Mouse (Mus musculus) layer of hippocampus, adult 8-10 months (tissue): ENCODE measurements around the gene Sox3. TPM values are rescaled to one million over a fixed set of nuclear protein-coding genes. Genes with fewer than 3 reads are reported as not detected.

Experiments
- DNase-seq, 2 experiments: peaks; one replicate each; pipeline ENCODE4 v3.0.0; 2022; ENCODE audit warnings: low spot score in 2 of 2
- total RNA-seq, 4 experiments: library from RNA; stranded (reverse); gene quantifications; 2 replicates each; pipeline ENCODE4 v1.2.4; 2022

Gene Sox3
- total RNA-seq, result under 1 TPM; 0.64 to 0.98 (median 0.80) TPM

GRCm38 (mm10) chrX:60892801-60893681, at the start of gene Sox3:
Sox3 (minus strand) TSS chrX:60893430.
- DNase-seq, result no peak

GRCm38 (mm10) chrX:60940225-60940624, 47.0 kb upstream of the Sox3 start:
- no peak for DNase-seq

GRCm38 (mm10) chrX:60899546-60899945, 6.3 kb upstream of the Sox3 start:
- no peak for DNase-seq

GRCm38 (mm10) chrX:60898641-60899040, 5.4 kb upstream of the Sox3 start:
- DNase-seq, result no peak

GRCm38 (mm10) chrX:60896296-60896695, 3.1 kb upstream of the Sox3 start:
- DNase-seq, result no peak

- no peak for DNase-seq
Observed at GRCm38 (mm10) chrX:60895416-60895815, 2.2 kb upstream of the Sox3 start.

- DNase-seq, result no peak
Observed at GRCm38 (mm10) chrX:60893720-60894543, 702 bp upstream of the Sox3 start.

- no peak for DNase-seq
Observed at GRCm38 (mm10) chrX:60892098-60892800, 981 bp downstream of the Sox3 start.

- no peak for DNase-seq
Observed at GRCm38 (mm10) chrX:60891329-60892095, 1.7 kb downstream of the Sox3 start.

- DNase-seq, result no peak
Observed at GRCm38 (mm10) chrX:60890651-60891050, 2.6 kb downstream of the Sox3 start.

GRCm38 (mm10) chrX:60889956-60890485, 3.2 kb downstream of the Sox3 start:
- DNase-seq, result no peak
